Mouse (Mus musculus) liver, embryonic 14.5 days (tissue): Measurements from ENCODE around the gene Arhgap20.

ENCODE experiments used
- CTCF ChIP-seq: IDR thresholded peaks from 2 replicates; pipeline ENCODE4 v1.5.1; 2016; ENCODE audit warnings: antibody characterized with exemption, low read depth, control low read depth
- EP300 ChIP-seq: IDR thresholded peaks from 2 replicates; pipeline ENCODE4 v1.6.1; 2016; ENCODE audit warnings: antibody characterized with exemption, low read depth

DNA sequence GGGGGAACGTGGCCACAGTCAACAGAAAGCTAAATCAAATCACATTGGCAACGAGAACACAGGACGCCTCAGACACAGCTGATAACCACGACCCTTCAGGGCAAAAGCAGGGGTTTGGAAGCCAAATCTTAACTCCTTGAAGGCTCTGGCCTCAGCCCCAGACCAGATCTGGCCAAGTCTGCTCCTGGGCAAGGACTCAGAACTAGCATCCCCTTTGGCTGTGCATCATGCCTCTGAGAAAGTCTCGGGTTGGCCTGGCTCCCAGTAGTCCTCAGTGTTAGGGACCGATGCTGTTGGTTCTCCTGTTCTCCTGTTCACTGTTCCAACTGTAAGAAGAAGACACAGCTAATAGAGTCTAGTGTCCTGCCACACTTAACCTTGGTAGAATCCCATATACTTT, 30.1 kb downstream of the Arhgap20 start:
- TF ChIP-seq CTCF = no peak
- no peak for TF ChIP-seq EP300
